ENCODE assay signal across 30 mouse cellular contexts in genomic region chr17:75055235-75055634, GRCm38 (mm10). TPM values are rescaled to one million over a fixed set of nuclear protein-coding genes. Genes with fewer than 3 reads are reported as not detected.
DNase-seq lines count a peak whose midpoint lies in the region; ATAC-seq and TF ChIP-seq lines count a peak whose summit lies in the region.
"Had no signal": no experiment of that assay in that cellular context is flagged by ENCODE, and none has a peak within 500 bp of the region (broad histone marks: within the 10 kb centered on the region; RNA-seq: fewer than 3 reads in every experiment).

No protein-coding gene starts in this region.

- POLR2A ChIA-PET in Patski (lab: Charles Lee), result no interaction called here

- no peak for TF ChIP-seq POLR2A in myocyte (IDR thresholded peaks at IDR 0.05; ENCODE audit: insufficient read length, low read depth)

- no peak for DNase-seq in frontal cortex, postnatal 14 days (ENCODE audit: low spot score in 2 of 2)
- no peak for DNase-seq in Patski (ENCODE audit: low read depth, low spot score)
- DNase-seq in spleen, postnatal 4 days (ENCODE audit: low spot score in 2 of 2), result no peak
- DNase-seq in urinary bladder, postnatal 10 days (ENCODE audit: low spot score), result no peak
- DNase-seq: adrenal gland, adult 8-10 months; adrenal gland, postnatal 25 days; cerebellum, adult 11-12 months; cerebellum, adult 8-10 months; cerebellum, postnatal 36 days; embryo, embryonic 11 days; gastrocnemius, postnatal 36 days; heart, adult 2 months; heart, postnatal 14 days; heart, postnatal 4 days had no signal

- peak; percentile 41 for ATAC-seq in frontal cortex, adult (ENCODE audit: low TSS enrichment)
- ATAC-seq in Patski, result peak; percentile 44
- no peak for ATAC-seq in megakaryocyte-erythroid progenitor cell, adult 5-6 weeks (replicated peaks; ENCODE audit: low FRiP score, low TSS enrichment, poor library complexity, severe bottlenecking)
- ATAC-seq: activated CD4-positive, CD25-positive, alpha-beta regulatory T cell, adult 4 months; hindbrain, postnatal 0 days; inflammation-experienced regulatory T-cells, adult 6 months; intestine, embryonic 16.5 days had no signal

- in situ Hi-C loops in Patski (cut with MboI; ENCODE audit: low pct_unique_long_range_greater_than_20kb), result no loop called here

- TF ChIP-seq CTCF in C2C12 (IDR thresholded peaks at IDR 0.05; ENCODE audit: control insufficient read depth, insufficient read depth, insufficient read length), result no peak
- TF ChIP-seq CTCF in Patski (IDR thresholded peaks at IDR 0.05), result no peak

- CTCF ChIA-PET in Patski (lab: Charles Lee), result interaction anchor here (1.2 to 1.7 kb wide), 2 partner anchors 9 to 13 kb away, joined by 4 read pairs; no protein-coding TSS in a partner anchor

- peak overlapping the region; percentile 48 for H3K4me2 ChIP-seq in myocyte (ENCODE audit: low read depth)
- H3K4me2 ChIP-seq: embryonic facial prominence, embryonic 13.5 days; heart, embryonic 13.5 days; hindbrain, embryonic 14.5 days had no signal

- H3K79me2 ChIP-seq in C2C12 (ENCODE audit: control insufficient read depth, insufficient read depth) (no peaks in the 10 kb centered on the region), myocyte (ENCODE audit: control insufficient read depth, insufficient read depth) (no peaks in the 10 kb centered on the region)

- H3K4me3 ChIP-seq in C2C12 (ENCODE audit: insufficient read depth, poor library complexity, severe bottlenecking) (no peak overlapping the region), myocyte (no peak overlapping the region)
- H3K4me3 ChIP-seq: embryonic facial prominence, embryonic 10.5 days; embryonic facial prominence, embryonic 13.5 days; heart, adult 2 months; heart, embryonic 10.5 days; heart, embryonic 13.5 days had no signal

- H3K36me3 ChIP-seq in C2C12 (ENCODE audit: control insufficient read depth, insufficient read depth) (no peaks in the 10 kb centered on the region), myocyte (ENCODE audit: control insufficient read depth, insufficient read depth) (no peaks in the 10 kb centered on the region)
- H3K36me3 ChIP-seq: embryonic facial prominence, embryonic 10.5 days; embryonic facial prominence, embryonic 13.5 days; G1E had no signal

- H3K79me3 ChIP-seq in C2C12 (ENCODE audit: low read depth), result no peaks in the 10 kb centered on the region

- no peak overlapping the region for H3ac ChIP-seq in C2C12 (ENCODE audit: control insufficient read depth, insufficient read length, low read depth)
- H3ac ChIP-seq in myocyte (ENCODE audit: control insufficient read depth, insufficient read length), result no peak overlapping the region

- H3K27me3 ChIP-seq in C2C12 (ENCODE audit: control insufficient read depth, insufficient read depth, insufficient read length) (no peaks in the 10 kb centered on the region), Patski (no peaks in the 10 kb centered on the region), myocyte (ENCODE audit: control insufficient read depth, insufficient read depth, insufficient read length) (no peaks in the 10 kb centered on the region)
- H3K27me3 ChIP-seq: CH12.LX; embryonic facial prominence, embryonic 13.5 days; heart, embryonic 13.5 days had no signal

TF ChIP-seq in C2C12, 6 proteins besides CTCF, POLR2A, EP300 and RAD21:
- TF ChIP-seq FOSL1 (IDR thresholded peaks at IDR 0.05; ENCODE audit: insufficient read depth, low read length, poor library complexity, severe bottlenecking), result no peak
- no peak for TF ChIP-seq CEBPB (IDR thresholded peaks at IDR 0.05; ENCODE audit: low read depth)
- no peak for TF ChIP-seq MYOG (IDR thresholded peaks at IDR 0.05; ENCODE audit: control insufficient read depth, extremely low read depth, insufficient read length)
- no peak for TF ChIP-seq MYOD1 (IDR thresholded peaks at IDR 0.05; ENCODE audit: control insufficient read depth, insufficient read length, low read depth)
- no peak for TF ChIP-seq USF1 (IDR thresholded peaks at IDR 0.05; ENCODE audit: low read depth)
- TF ChIP-seq MAX (IDR thresholded peaks at IDR 0.05), result peak; percentile 66

TF ChIP-seq in myocyte, 11 proteins besides CTCF, POLR2A, EP300 and RAD21:
- no peak for TF ChIP-seq USF1 (IDR thresholded peaks at IDR 0.05; ENCODE audit: low read depth)
- TF ChIP-seq MYOG (IDR thresholded peaks at IDR 0.05; ENCODE audit: control insufficient read depth in 1 of 3, insufficient read depth in 1 of 3, insufficient read length in 2 of 3, low read depth in 2 of 3), result no peak
- no peak for TF ChIP-seq TCF3 (IDR thresholded peaks at IDR 0.05; ENCODE audit: insufficient read length, low read depth)
- TF ChIP-seq E2F4 (IDR thresholded peaks at IDR 0.05; ENCODE audit: insufficient read depth), result no peak
- no peak for TF ChIP-seq CEBPB (IDR thresholded peaks at IDR 0.05; ENCODE audit: insufficient read depth, poor library complexity, severe bottlenecking)
- TF ChIP-seq TCF12 (IDR thresholded peaks at IDR 0.05; ENCODE audit: insufficient read depth, poor library complexity, severe bottlenecking), result no peak
- no peak for TF ChIP-seq SRF (IDR thresholded peaks at IDR 0.05; ENCODE audit: control insufficient read depth, insufficient read length, low read depth)
- TF ChIP-seq MYOD1 (IDR thresholded peaks at IDR 0.05; ENCODE audit: control insufficient read depth in 1 of 3, insufficient read length in 2 of 3, low read depth in 2 of 3), result no peak
- no peak for TF ChIP-seq POLR2AphosphoS2 (IDR thresholded peaks at IDR 0.05; ENCODE audit: insufficient read length, low read depth)
- no peak for TF ChIP-seq MAX (IDR thresholded peaks at IDR 0.05; ENCODE audit: low read depth)
- TF ChIP-seq REST (IDR thresholded peaks at IDR 0.05; ENCODE audit: insufficient read depth, insufficient read length), result no peak

RNA-seq across cellular contexts. Expression of gene Ltbp1, which starts 49.9 kb away (rescaled TPM):
- polyA plus RNA-seq in C2C12 (2012; fragmentation: generic; extraction: Trizol) (41.8 TPM), Patski (2021) (174 TPM), myocyte (2012; fragmentation: generic; extraction: Trizol) (19.4 TPM)
- total RNA-seq in megakaryocyte-erythroid progenitor cell, adult 5-6 weeks (2014; fragmentation: Nextera tagmentation), result 2.8 and 3.3 TPM in 2 replicates
- total RNA-seq in megakaryocyte-erythroid progenitor cell, adult 5-6 weeks (2017), result 2.7 and 3.1 TPM in 2 replicates
- total RNA-seq: granulocyte monocyte progenitor cell, adult 5-6 weeks had no signal
- polyA plus RNA-seq: G1E; inflammation-experienced regulatory T-cells, adult 6 months had no signal
